Comparison of ENCODE assay signal across 8 mouse cellular contexts in genomic region chr15:103342415-103342814, GRCm38 (mm10). TPM values are rescaled to one million over a fixed set of nuclear protein-coding genes. Genes with fewer than 3 reads are reported as not detected.
A peak's percentile ranks its signal among the peaks of the same experiment; 100 is the strongest.
DNase-seq lines count a peak whose midpoint lies in the region; ATAC-seq and TF ChIP-seq lines count a peak whose summit lies in the region.

No protein-coding gene starts in this region.

- peak; percentile 95 for TF ChIP-seq CTCF in CH12.LX (conservative IDR thresholded peaks at IDR 0.05 in 1 of 2, IDR thresholded peaks at IDR 0.05 in 1 of 2; ENCODE audit: low read depth in 2 of 2, low read length in 2 of 2)
- TF ChIP-seq CTCF in liver, postnatal 0 days (IDR thresholded peaks at IDR 0.05; ENCODE audit: low read depth) = peak; percentile 88

- no peak overlapping the region for H3K27ac ChIP-seq in CH12.LX (ENCODE audit: insufficient read depth, low read depth)
- no peak overlapping the region for H3K27ac ChIP-seq in liver, postnatal 0 days (ENCODE audit: low read depth)

- in situ Hi-C loops in CH12.LX (cut with MboI; ENCODE audit: low pct_ligation_motif_present, low pct_unique_long_range_greater_than_20kb, low sequenced_read_pairs) = no loop called here

- H3K79me2 ChIP-seq in CH12.LX (replicated peaks; ENCODE audit: control insufficient read depth, extremely low read depth, insufficient read depth, poor library complexity, severe bottlenecking) = no peaks in the 10 kb centered on the region

- H3K27me3 ChIP-seq in CH12.LX (replicated peaks) = peaks cover 8% of the 10 kb centered on the region
- H3K27me3 ChIP-seq in liver, postnatal 0 days (ENCODE audit: insufficient read depth, low read length) = peaks cover 32% of the 10 kb centered on the region

- TF ChIP-seq EP300 in CH12.LX (IDR thresholded peaks at IDR 0.05; ENCODE audit: low read length) = no peak
- TF ChIP-seq EP300 in liver, postnatal 0 days (IDR thresholded peaks at IDR 0.05; ENCODE audit: low read depth) = no peak

- TF ChIP-seq RAD21 in CH12.LX (IDR thresholded peaks at IDR 0.05; ENCODE audit: low read depth, low read length) = peak; percentile 92

- no peak for TF ChIP-seq POLR2A in CH12.LX (IDR thresholded peaks at IDR 0.05; ENCODE audit: low read depth, low read length)

- dilution Hi-C loops in CH12.LX (cut with MboI; ENCODE audit: extremely low pct_ligation_motif_present, extremely low pct_unique_long_range_greater_than_20kb, low sequenced_read_pairs) = no loop called here

- no peaks in the 10 kb centered on the region for H3K9me3 ChIP-seq in CH12.LX (replicated peaks; ENCODE audit: low read length)
- H3K9me3 ChIP-seq in liver, postnatal 0 days (ENCODE audit: low read length) = no peaks in the 10 kb centered on the region

- peak; percentile 73 to 76 for DNase-seq in cerebellum, adult 18-20 months
- DNase-seq in CH12.LX (ENCODE audit: extremely low read depth) = peak; percentile 91
- DNase-seq in c-Kit-positive CD71-positive TER-119-negative erythroid progenitor cells, embryonic 14.5 days (ENCODE audit: low read depth) = peak; percentile 81
- DNase-seq in frontal cortex, adult 2 months (ENCODE audit: extremely low spot score in 1 of 2, low spot score in 1 of 2) = peak; percentile 73 to 94
- DNase-seq in kidney, postnatal 14 days = peak; percentile 77
- DNase-seq in liver, postnatal 0 days = peak; percentile 80
- DNase-seq in right cerebral cortex, adult 18-20 months = peak; percentile 84

- WGBS in liver, postnatal 0 days (ENCODE audit: insufficient replicate concordance) = 22% methylated on average over 4 of the region's 4 CpGs

- H3K4me1 ChIP-seq in CH12.LX (ENCODE audit: control insufficient read depth in 1 of 2, insufficient read depth in 2 of 2) = peaks cover 11 to 36% of the 10 kb centered on the region in 2 experiments; a peak in 3 of 4 replicates
- peaks cover 16% of the 10 kb centered on the region for H3K4me1 ChIP-seq in liver, postnatal 0 days (ENCODE audit: insufficient read depth)

- no peak overlapping the region for H3K9ac ChIP-seq in CH12.LX (ENCODE audit: insufficient read depth, low read depth)
- no peak overlapping the region for H3K9ac ChIP-seq in liver, postnatal 0 days (replicated peaks)

- ATAC-seq in cerebellum, adult (ENCODE audit: insufficient number of reproducible peaks, low FRiP score, low TSS enrichment) = no peak
- peak; percentile 22 for ATAC-seq in liver, postnatal 0 days

- H3K4me3 ChIP-seq in CH12.LX (replicated peaks in 1 of 3; ENCODE audit: low read depth in 2 of 3, low read length in 2 of 3, poor library complexity in 1 of 3) = no peak overlapping the region
- no peak overlapping the region for H3K4me3 ChIP-seq in liver, postnatal 0 days (ENCODE audit: low read depth, low read length)

- peaks cover 0 to 5% of the 10 kb centered on the region in 2 experiments for H3K36me3 ChIP-seq in CH12.LX (replicated peaks in 1 of 2; ENCODE audit: control insufficient read depth in 1 of 2, insufficient read depth in 1 of 2, low read length in 1 of 2)
- H3K36me3 ChIP-seq in liver, postnatal 0 days (replicated peaks; ENCODE audit: insufficient read depth, low read length) = peaks cover 31% of the 10 kb centered on the region

- no peak overlapping the region for H3K4me2 ChIP-seq in CH12.LX (ENCODE audit: insufficient read depth, low read depth, poor library complexity, severe bottlenecking)
- H3K4me2 ChIP-seq in liver, postnatal 0 days (ENCODE audit: low read depth, low read length) = no peak overlapping the region

TF ChIP-seq in CH12.LX, 34 proteins besides CTCF, POLR2A, EP300 and RAD21:
- TF ChIP-seq CHD1 (IDR thresholded peaks at IDR 0.05; ENCODE audit: low read depth, low read length) (no peak), MAX (IDR thresholded peaks at IDR 0.05; ENCODE audit: low read length) (no peak), MYC (IDR thresholded peaks at IDR 0.05; ENCODE audit: low read depth, low read length) (0 out of 2 replicates have a peak, but pooled peaks have one; percentile 60), ETS1 (conservative IDR thresholded peaks at IDR 0.05; ENCODE audit: low read depth, low read length) (no peak), MAFK (IDR thresholded peaks at IDR 0.05; ENCODE audit: insufficient replicate concordance, low read length) (0 out of 2 replicates have a peak, but pooled peaks have one; percentile 33), CHD2 (IDR thresholded peaks at IDR 0.05; ENCODE audit: low read length) (no peak), JUND (conservative IDR thresholded peaks at IDR 0.05; ENCODE audit: low read depth, low read length) (peak; percentile 46; the same call in 1 of the 2 replicates), ZC3H11A (IDR thresholded peaks at IDR 0.05; ENCODE audit: low read depth, low read length) (peak; percentile 27; the same call in 1 of the 2 replicates), ZNF384 (IDR thresholded peaks at IDR 0.05; ENCODE audit: low read depth, low read length) (no peak), TCF12 (IDR thresholded peaks at IDR 0.05; ENCODE audit: low read depth, low read length) (no peak; the same call in 1 of the 2 replicates), SIN3A (IDR thresholded peaks at IDR 0.05; ENCODE audit: low read length) (no peak), ZMIZ1 (IDR thresholded peaks at IDR 0.05; ENCODE audit: low read depth, low read length) (no peak), POLR2AphosphoS2 (IDR thresholded peaks at IDR 0.05; ENCODE audit: low read depth, low read length) (no peak), KAT2A (IDR thresholded peaks at IDR 0.05; ENCODE audit: insufficient replicate concordance, low read length) (no peak), ZKSCAN1 (IDR thresholded peaks at IDR 0.05; ENCODE audit: borderline replicate concordance, low read depth, low read length) (no peak), ELF1 (IDR thresholded peaks at IDR 0.05; ENCODE audit: low read depth, low read length) (no peak), MEF2A (IDR thresholded peaks at IDR 0.05; ENCODE audit: borderline replicate concordance, low read depth, low read length) (no peak), SMC3 (IDR thresholded peaks at IDR 0.05; ENCODE audit: low read depth, low read length) (peak; percentile 78), NRF1 (IDR thresholded peaks at IDR 0.05; ENCODE audit: low read depth, low read length) (no peak), BHLHE40 (IDR thresholded peaks at IDR 0.05; ENCODE audit: low read depth, low read length) (no peak), MXI1 (IDR thresholded peaks at IDR 0.05; ENCODE audit: low read depth, low read length) (no peak), TBP (conservative IDR thresholded peaks at IDR 0.05; ENCODE audit: low read depth, low read length) (no peak), PAX5 (IDR thresholded peaks at IDR 0.05; ENCODE audit: low read length) (no peak)
TF ChIP-seq in CH12.LX: peak in this region for 5.

RNA-seq across cellular contexts. Expression of gene Zfp385a, which starts 2.5 kb away (rescaled TPM):
- total RNA-seq in CH12.LX (2012; rRNA removed) (2.7 and 3.1 TPM in 2 replicates), CH12.LX (2014; rRNA removed) (1.0 and 1.2 TPM in 2 replicates)
- polyA plus RNA-seq in CH12.LX (2012; ENCODE audit: insufficient read length, low read depth) = 45.2 and 59.9 TPM in 2 replicates
- 46.3 and 46.5 TPM in 2 replicates for polyA plus RNA-seq in frontal cortex, adult 2 months (2012; rRNA removed)
- 10.1 TPM in 2 replicates for polyA plus RNA-seq in liver, postnatal 0 days (2015; fragmentation: Nextera tagmentation; extraction: Ambion mirVana)

RNA-seq across cellular contexts. Expression of gene Itga5, which starts 24.1 kb away (rescaled TPM):
- total RNA-seq in CH12.LX (2012; rRNA removed) (0.17 and 0.21 TPM in 2 replicates), CH12.LX (2014; rRNA removed) (0.07 and 0.28 TPM in 2 replicates)
- 1.6 and 1.8 TPM in 2 replicates for polyA plus RNA-seq in CH12.LX (2012; ENCODE audit: insufficient read length, low read depth)
- polyA plus RNA-seq in frontal cortex, adult 2 months (2012; rRNA removed) = 2.2 and 2.9 TPM in 2 replicates
- polyA plus RNA-seq in liver, postnatal 0 days (2015; fragmentation: Nextera tagmentation; extraction: Ambion mirVana) = 15.6 and 16.0 TPM in 2 replicates

RNA-seq across cellular contexts. Expression of gene Gpr84, which starts 32.0 kb away (rescaled TPM):
- total RNA-seq in CH12.LX (2012; rRNA removed) (0.25 and 0.42 TPM in 2 replicates), CH12.LX (2014; rRNA removed) (0.26 and 0.66 TPM in 2 replicates)
- 0.79 and 1.4 TPM in 2 replicates for polyA plus RNA-seq in CH12.LX (2012; ENCODE audit: insufficient read length, low read depth)
- 1.3 and 1.5 TPM in 2 replicates for polyA plus RNA-seq in frontal cortex, adult 2 months (2012; rRNA removed)
- 1.1 and 1.8 TPM in 2 replicates for polyA plus RNA-seq in liver, postnatal 0 days (2015; fragmentation: Nextera tagmentation; extraction: Ambion mirVana)
